Comparison of ENCODE assay signal across 26 mouse cellular contexts in the genomic region with DNA sequence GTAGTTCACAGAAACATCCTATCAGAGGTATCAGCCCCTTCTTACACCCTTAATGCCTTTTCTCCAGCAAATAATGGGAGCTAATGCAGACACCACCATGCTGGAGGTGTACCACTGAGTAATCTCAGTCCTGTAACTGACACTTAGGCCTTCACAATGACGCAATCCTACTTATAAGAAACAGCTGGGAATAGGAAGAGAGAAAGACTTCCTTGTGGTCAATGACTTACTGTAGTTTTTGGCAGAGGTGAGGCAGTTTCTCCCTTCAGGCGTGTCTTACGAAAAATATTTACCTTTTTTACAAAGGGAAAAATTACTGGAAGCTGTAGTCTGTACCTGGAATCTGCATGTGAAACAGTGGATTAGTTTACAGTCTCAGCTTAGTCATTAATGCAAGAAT. TPM values are rescaled to one million over a fixed set of nuclear protein-coding genes. Genes with fewer than 3 reads are reported as not detected.
DNase-seq lines count a peak whose midpoint lies in the region; TF ChIP-seq lines count a peak whose summit lies in the region.
"Had no signal": no experiment of that assay in that cellular context is flagged by ENCODE, and none has a peak within 500 bp of the region (broad histone marks: within the 10 kb centered on the region; RNA-seq: fewer than 3 reads in every experiment).

No protein-coding gene starts in this region.

- H3ac ChIP-seq in myocyte (ENCODE audit: control insufficient read depth, insufficient read length) = no peak overlapping the region

- no peak for TF ChIP-seq POLR2A in myocyte (IDR thresholded peaks at IDR 0.05; ENCODE audit: insufficient read length, low read depth)

- no peak overlapping the region for H3K4me3 ChIP-seq in myocyte
- no peak overlapping the region for H3K4me3 ChIP-seq in limb, embryonic 10.5 days
- H3K4me3 ChIP-seq in midbrain, embryonic 10.5 days = no peak overlapping the region
- H3K4me3 ChIP-seq: embryonic facial prominence, embryonic 13.5 days; erythroblast, embryonic 14.5 days; forebrain, embryonic 13.5 days; midbrain, embryonic 13.5 days had no signal

- peak overlapping the region; percentile 43 for H3K4me2 ChIP-seq in myocyte (ENCODE audit: low read depth)
- H3K4me2 ChIP-seq: embryonic facial prominence, embryonic 13.5 days; forebrain, embryonic 13.5 days; lung, embryonic 14.5 days; midbrain, embryonic 13.5 days had no signal

- H3K79me2 ChIP-seq in myocyte (ENCODE audit: control insufficient read depth, insufficient read depth) = no peaks in the 10 kb centered on the region

- H3K27ac ChIP-seq in limb, embryonic 10.5 days = no peak overlapping the region
- no peak overlapping the region for H3K27ac ChIP-seq in midbrain, embryonic 10.5 days (replicated peaks)
- H3K27ac ChIP-seq: embryonic facial prominence, embryonic 13.5 days; forebrain, embryonic 13.5 days; hindbrain, postnatal 0 days; kidney, postnatal 0 days; liver, embryonic 14.5 days; midbrain, embryonic 13.5 days had no signal

- no peaks in the 10 kb centered on the region for H3K36me3 ChIP-seq in myocyte (ENCODE audit: control insufficient read depth, insufficient read depth)
- H3K36me3 ChIP-seq in limb, embryonic 10.5 days = no peaks in the 10 kb centered on the region
- H3K36me3 ChIP-seq in midbrain, embryonic 10.5 days = no peaks in the 10 kb centered on the region
- H3K36me3 ChIP-seq: embryonic facial prominence, embryonic 13.5 days; midbrain, embryonic 13.5 days had no signal

- peaks cover 8% of the 10 kb centered on the region for H3K4me1 ChIP-seq in limb, embryonic 10.5 days
- H3K4me1 ChIP-seq in midbrain, embryonic 10.5 days = no peaks in the 10 kb centered on the region

- no peaks in the 10 kb centered on the region for H3K9me3 ChIP-seq in limb, embryonic 10.5 days (replicated peaks)
- no peaks in the 10 kb centered on the region for H3K9me3 ChIP-seq in midbrain, embryonic 10.5 days (replicated peaks)
- H3K9me3 ChIP-seq: embryonic facial prominence, embryonic 13.5 days; forebrain, embryonic 13.5 days; G1E; midbrain, embryonic 13.5 days had no signal

- WGBS in limb, embryonic 10.5 days = 88% methylated on average over 3 of the region's 3 CpGs
- WGBS in midbrain, embryonic 10.5 days = 78% methylated on average over 3 of the region's 3 CpGs

- DNase-seq in lung, postnatal 25 days (ENCODE audit: low spot score) = peak; percentile 33
- no peak for DNase-seq in lung, postnatal 10 days
- peak; percentile 80 for DNase-seq in NIH3T3 (ENCODE audit: low read depth)
- peak; percentile 68 for DNase-seq in gonadal fat pad, adult 2 months (ENCODE audit: low read depth)
- no peak for DNase-seq in limb, embryonic 10.5 days (ENCODE audit: low spot score)
- DNase-seq in midbrain, embryonic 10.5 days (ENCODE audit: low spot score) = no peak
- DNase-seq in kidney, postnatal 10 days = no peak
- DNase-seq: adrenal gland, postnatal 36 days; cerebellum, adult 18-20 months; cerebellum, postnatal 10 days; gastrocnemius, postnatal 25 days; kidney, adult 8-10 months; layer of hippocampus, adult 9-11 months; liver; lung, embryonic 14.5 days; right cerebral cortex, postnatal 25 days; thymus, postnatal 25 days had no signal

- H3K27me3 ChIP-seq in myocyte (ENCODE audit: control insufficient read depth, insufficient read depth, insufficient read length) = no peaks in the 10 kb centered on the region
- no peaks in the 10 kb centered on the region for H3K27me3 ChIP-seq in limb, embryonic 10.5 days (ENCODE audit: low read depth, poor library complexity, severe bottlenecking)
- H3K27me3 ChIP-seq in midbrain, embryonic 10.5 days (ENCODE audit: low read depth, poor library complexity, severe bottlenecking) = no peaks in the 10 kb centered on the region
- H3K27me3 ChIP-seq: embryonic facial prominence, embryonic 13.5 days; forebrain, embryonic 13.5 days; midbrain, embryonic 13.5 days had no signal

TF ChIP-seq in myocyte, 11 proteins besides CTCF, POLR2A, EP300 and RAD21:
- peak; percentile 95 for TF ChIP-seq CEBPB (IDR thresholded peaks at IDR 0.05; ENCODE audit: insufficient read depth, poor library complexity, severe bottlenecking)
- TF ChIP-seq MYOG (IDR thresholded peaks at IDR 0.05; ENCODE audit: control insufficient read depth in 1 of 3, insufficient read depth in 1 of 3, insufficient read length in 2 of 3, low read depth in 2 of 3) = no peak

RNA-seq across cellular contexts. Expression of gene Cnnm2, which starts 31.1 kb away (rescaled TPM):
- 29.9 and 37.1 TPM in 2 replicates for polyA plus RNA-seq in gonadal fat pad, adult 2 months (2012; rRNA removed)
- 8.1 TPM for polyA plus RNA-seq in myocyte (2012; fragmentation: generic; extraction: Trizol)
- 1.5 and 1.6 TPM in 2 replicates for polyA plus RNA-seq in limb, embryonic 10.5 days (2016; fragmentation: Nextera tagmentation; extraction: Ambion mirVana)
- 2.7 TPM in 2 replicates for polyA plus RNA-seq in midbrain, embryonic 10.5 days (2016; fragmentation: Nextera tagmentation; extraction: Ambion mirVana)

Comparison
In these comparisons a context has a peak if more than half of its experiments do, and no peak if none do; other contexts are left out.
1. DNase-seq: peak in lung, postnatal 25 days (single experiment), NIH3T3 (single experiment) and gonadal fat pad, adult 2 months (single experiment); none in lung, postnatal 10 days (single experiment), limb, embryonic 10.5 days (single experiment), midbrain, embryonic 10.5 days (single experiment) and kidney, postnatal 10 days (single experiment).